Comparison of ENCODE assay signal across 24 mouse cellular contexts in genomic region chr2:145980881-145981280, GRCm38 (mm10). TPM values are rescaled to one million over a fixed set of nuclear protein-coding genes. Genes with fewer than 3 reads are reported as not detected.
DNase-seq lines count a peak whose midpoint lies in the region; ATAC-seq and TF ChIP-seq lines count a peak whose summit lies in the region.
"Had no signal": no experiment of that assay in that cellular context is flagged by ENCODE, and none has a peak within 500 bp of the region (broad histone marks: within the 10 kb centered on the region; RNA-seq: fewer than 3 reads in every experiment).

No protein-coding gene starts in this region.

- no peaks in the 10 kb centered on the region for H3K9me3 ChIP-seq in forebrain, embryonic 10.5 days
- H3K9me3 ChIP-seq in forebrain, embryonic 16.5 days (ENCODE audit: control insufficient read depth, low read length) = no peaks in the 10 kb centered on the region
- no peaks in the 10 kb centered on the region for H3K9me3 ChIP-seq in hindbrain, postnatal 0 days (ENCODE audit: low read length)
- no peaks in the 10 kb centered on the region for H3K9me3 ChIP-seq in hindbrain, embryonic 10.5 days
- H3K9me3 ChIP-seq in limb, embryonic 10.5 days (replicated peaks) = no peaks in the 10 kb centered on the region
- H3K9me3 ChIP-seq in midbrain, embryonic 16.5 days (replicated peaks; ENCODE audit: control insufficient read depth, low read length, poor library complexity, severe bottlenecking) = no peaks in the 10 kb centered on the region
- H3K9me3 ChIP-seq: embryonic facial prominence, embryonic 12.5 days; hindbrain, embryonic 15.5 days; limb, embryonic 12.5 days; liver, embryonic 12.5 days; neural tube, embryonic 12.5 days; stomach, embryonic 15.5 days had no signal

- ATAC-seq in forebrain, embryonic 16.5 days = no peak
- ATAC-seq in hindbrain, postnatal 0 days = no peak
- ATAC-seq in midbrain, embryonic 16.5 days = peak; percentile 37; the same call in 1 of the 2 replicates
- ATAC-seq: intestine, embryonic 16.5 days; liver, embryonic 12.5 days had no signal

- no peak overlapping the region for H3K4me2 ChIP-seq in forebrain, embryonic 16.5 days (ENCODE audit: low read length)
- no peak overlapping the region for H3K4me2 ChIP-seq in hindbrain, postnatal 0 days (ENCODE audit: low read depth, low read length)
- H3K4me2 ChIP-seq in midbrain, embryonic 16.5 days (ENCODE audit: low read length) = no peak overlapping the region
- H3K4me2 ChIP-seq: embryonic facial prominence, embryonic 12.5 days; hindbrain, embryonic 15.5 days; limb, embryonic 12.5 days; liver, embryonic 12.5 days; neural tube, embryonic 12.5 days; stomach, embryonic 15.5 days had no signal

- no peaks in the 10 kb centered on the region for H3K36me3 ChIP-seq in forebrain, embryonic 10.5 days (replicated peaks)
- H3K36me3 ChIP-seq in forebrain, embryonic 16.5 days (ENCODE audit: control insufficient read depth, insufficient read depth) = no peaks in the 10 kb centered on the region
- H3K36me3 ChIP-seq in hindbrain, postnatal 0 days (ENCODE audit: insufficient read depth, low read length) = no peaks in the 10 kb centered on the region
- H3K36me3 ChIP-seq in hindbrain, embryonic 10.5 days = no peaks in the 10 kb centered on the region
- H3K36me3 ChIP-seq in limb, embryonic 10.5 days = no peaks in the 10 kb centered on the region
- H3K36me3 ChIP-seq in midbrain, embryonic 16.5 days (ENCODE audit: control insufficient read depth, insufficient read depth, low read length) = no peaks in the 10 kb centered on the region
- H3K36me3 ChIP-seq: embryonic facial prominence, embryonic 12.5 days; hindbrain, embryonic 15.5 days; limb, embryonic 12.5 days; liver, embryonic 12.5 days; neural tube, embryonic 12.5 days; stomach, embryonic 15.5 days had no signal

- peak overlapping the region; percentile 65 for H3K27ac ChIP-seq in forebrain, embryonic 10.5 days
- no peak overlapping the region for H3K27ac ChIP-seq in forebrain, embryonic 16.5 days (ENCODE audit: low read length)
- H3K27ac ChIP-seq in hindbrain, postnatal 0 days = no peak overlapping the region
- no peak overlapping the region for H3K27ac ChIP-seq in hindbrain, embryonic 10.5 days
- 0 out of 2 replicates have a peak overlapping the region, but pooled peaks have one; percentile 7 for H3K27ac ChIP-seq in limb, embryonic 10.5 days
- H3K27ac ChIP-seq in midbrain, embryonic 16.5 days (ENCODE audit: low read length) = no peak overlapping the region
- H3K27ac ChIP-seq: liver, embryonic 12.5 days; neural tube, embryonic 12.5 days; stomach, embryonic 15.5 days had no signal

- no peaks in the 10 kb centered on the region for H3K27me3 ChIP-seq in forebrain, embryonic 10.5 days (ENCODE audit: poor library complexity, severe bottlenecking)
- H3K27me3 ChIP-seq in forebrain, embryonic 16.5 days (replicated peaks; ENCODE audit: control insufficient read depth, insufficient read depth, low read length) = no peaks in the 10 kb centered on the region
- H3K27me3 ChIP-seq in hindbrain, postnatal 0 days (ENCODE audit: insufficient read depth, low read length) = no peaks in the 10 kb centered on the region
- H3K27me3 ChIP-seq in hindbrain, embryonic 10.5 days (ENCODE audit: insufficient read depth, poor library complexity, severe bottlenecking) = no peaks in the 10 kb centered on the region
- H3K27me3 ChIP-seq in limb, embryonic 10.5 days (ENCODE audit: low read depth, poor library complexity, severe bottlenecking) = no peaks in the 10 kb centered on the region
- H3K27me3 ChIP-seq in midbrain, embryonic 16.5 days (ENCODE audit: control insufficient read depth, insufficient read depth, low read depth, low read length) = no peaks in the 10 kb centered on the region
- H3K27me3 ChIP-seq: embryonic facial prominence, embryonic 12.5 days; hindbrain, embryonic 15.5 days; limb, embryonic 12.5 days; liver, embryonic 12.5 days; neural tube, embryonic 12.5 days; stomach, embryonic 15.5 days had no signal

- H3K4me1 ChIP-seq in forebrain, embryonic 10.5 days = peaks cover 39% of the 10 kb centered on the region
- H3K4me1 ChIP-seq in forebrain, embryonic 16.5 days (replicated peaks; ENCODE audit: control insufficient read depth, insufficient read depth, low read length) = peaks cover 28% of the 10 kb centered on the region
- peaks cover 6% of the 10 kb centered on the region; the same call in 1 of the 2 replicates for H3K4me1 ChIP-seq in hindbrain, postnatal 0 days (ENCODE audit: insufficient read depth, low read length)
- H3K4me1 ChIP-seq in hindbrain, embryonic 10.5 days (replicated peaks) = peaks cover 29% of the 10 kb centered on the region
- peaks cover 5% of the 10 kb centered on the region for H3K4me1 ChIP-seq in limb, embryonic 10.5 days
- H3K4me1 ChIP-seq in midbrain, embryonic 16.5 days (ENCODE audit: control insufficient read depth, insufficient read depth, low read length) = peaks cover 17% of the 10 kb centered on the region
- H3K4me1 ChIP-seq: liver, embryonic 12.5 days; stomach, embryonic 15.5 days had no signal

- DNase-seq in forebrain, embryonic 10.5 days (ENCODE audit: extremely low spot score, low spot score) = no peak
- no peak for DNase-seq in hindbrain, postnatal 0 days (ENCODE audit: low spot score)
- DNase-seq in hindbrain, embryonic 10.5 days (ENCODE audit: low spot score) = no peak
- DNase-seq in limb, embryonic 10.5 days (ENCODE audit: low spot score) = no peak
- DNase-seq in spleen, postnatal 36 days (ENCODE audit: low spot score in 2 of 2) = no peak
- DNase-seq: adrenal gland, postnatal 25 days; cerebellum, adult 9-11 months; gastrocnemius, postnatal 36 days; kidney, adult 9 months; kidney, postnatal 14 days; lung, adult 18-20 months; lung, postnatal 10 days; retina, postnatal 1 day; thymus, postnatal 4 days had no signal

- H3K9ac ChIP-seq in forebrain, embryonic 16.5 days (replicated peaks; ENCODE audit: low read depth, low read length) = no peak overlapping the region
- H3K9ac ChIP-seq in hindbrain, postnatal 0 days (replicated peaks; ENCODE audit: low read length) = no peak overlapping the region
- no peak overlapping the region for H3K9ac ChIP-seq in midbrain, embryonic 16.5 days (ENCODE audit: low read depth, low read length)
- H3K9ac ChIP-seq: embryonic facial prominence, embryonic 12.5 days; hindbrain, embryonic 15.5 days; limb, embryonic 12.5 days; liver, embryonic 12.5 days; neural tube, embryonic 12.5 days; stomach, embryonic 15.5 days had no signal

- no peak overlapping the region for H3K4me3 ChIP-seq in forebrain, embryonic 10.5 days
- H3K4me3 ChIP-seq in forebrain, embryonic 16.5 days (replicated peaks; ENCODE audit: low read length) = no peak overlapping the region
- H3K4me3 ChIP-seq in hindbrain, postnatal 0 days (ENCODE audit: low read length) = no peak overlapping the region
- no peak overlapping the region for H3K4me3 ChIP-seq in hindbrain, embryonic 10.5 days
- H3K4me3 ChIP-seq in limb, embryonic 10.5 days = no peak overlapping the region
- H3K4me3 ChIP-seq in midbrain, embryonic 16.5 days (ENCODE audit: low read depth, low read length) = no peak overlapping the region
- H3K4me3 ChIP-seq: embryonic facial prominence, embryonic 12.5 days; hindbrain, embryonic 15.5 days; limb, embryonic 12.5 days; liver, embryonic 12.5 days; neural tube, embryonic 12.5 days; stomach, embryonic 15.5 days had no signal

- TF ChIP-seq CTCF in hindbrain, postnatal 0 days (IDR thresholded peaks at IDR 0.05; ENCODE audit: low read depth) = peak; percentile 9; the same call in 1 of the 2 replicates

- WGBS in forebrain, embryonic 10.5 days = 76% methylated on average over 9 of the region's 9 CpGs
- WGBS in forebrain, embryonic 16.5 days = 81% methylated on average over 9 of the region's 9 CpGs
- WGBS in hindbrain, postnatal 0 days = 71% methylated on average over 9 of the region's 9 CpGs
- WGBS in hindbrain, embryonic 10.5 days = 76% methylated on average over 9 of the region's 9 CpGs
- 86% methylated on average over 9 of the region's 9 CpGs for WGBS in limb, embryonic 10.5 days
- WGBS in midbrain, embryonic 16.5 days = 75% methylated on average over 9 of the region's 9 CpGs

RNA-seq across cellular contexts. Expression of gene Crnkl1, which starts 46.1 kb away (rescaled TPM):
- polyA plus RNA-seq in forebrain, embryonic 10.5 days (2016; fragmentation: Nextera tagmentation; extraction: Ambion mirVana) = 38.2 and 41.6 TPM in 2 replicates
- polyA plus RNA-seq in forebrain, embryonic 16.5 days (2015; fragmentation: Nextera tagmentation; extraction: Ambion mirVana) = 33.8 and 34.3 TPM in 2 replicates
- 12.3 and 14.6 TPM in 2 replicates for total RNA-seq in hindbrain, postnatal 0 days (2014; rRNA removed)
- 15.1 and 19.6 TPM in 2 replicates for polyA plus RNA-seq in hindbrain, postnatal 0 days (2015; fragmentation: Nextera tagmentation; extraction: Ambion mirVana)
- 26.7 and 33.6 TPM in 2 replicates for polyA plus RNA-seq in hindbrain, embryonic 10.5 days (2016; fragmentation: Nextera tagmentation; extraction: Ambion mirVana)
- 33.6 and 38.9 TPM in 2 replicates for polyA plus RNA-seq in limb, embryonic 10.5 days (2016; fragmentation: Nextera tagmentation; extraction: Ambion mirVana)
- 19.1 and 24.6 TPM in 2 replicates for polyA plus RNA-seq in midbrain, embryonic 16.5 days (2015; fragmentation: Nextera tagmentation; extraction: Ambion mirVana)

RNA-seq across cellular contexts. Expression of gene Cfap61, which starts 46.3 kb away (rescaled TPM):
- 0.62 and 0.78 TPM in 2 replicates for polyA plus RNA-seq in forebrain, embryonic 10.5 days (2016; fragmentation: Nextera tagmentation; extraction: Ambion mirVana)
- 1.3 and 3.8 TPM in 2 replicates for polyA plus RNA-seq in forebrain, embryonic 16.5 days (2015; fragmentation: Nextera tagmentation; extraction: Ambion mirVana)
- total RNA-seq in hindbrain, postnatal 0 days (2014; rRNA removed) = 2.6 and 4.1 TPM in 2 replicates
- polyA plus RNA-seq in hindbrain, postnatal 0 days (2015; fragmentation: Nextera tagmentation; extraction: Ambion mirVana) = 3.7 and 5.4 TPM in 2 replicates
- polyA plus RNA-seq in hindbrain, embryonic 10.5 days (2016; fragmentation: Nextera tagmentation; extraction: Ambion mirVana) = 2.2 and 5.0 TPM in 2 replicates
- polyA plus RNA-seq in limb, embryonic 10.5 days (2016; fragmentation: Nextera tagmentation; extraction: Ambion mirVana) = 0.28 and 0.88 TPM in 2 replicates
- polyA plus RNA-seq in midbrain, embryonic 16.5 days (2015; fragmentation: Nextera tagmentation; extraction: Ambion mirVana) = 2.9 and 4.7 TPM in 2 replicates
- total RNA-seq: gastrocnemius, adult 18-20 months; gastrocnemius, postnatal 36 days had no signal
- polyA plus RNA-seq: liver, embryonic 12.5 days had no signal

Comparison
In these comparisons a context has a peak if more than half of its experiments do, and no peak if none do; other contexts are left out.
1. H3K27ac ChIP-seq: peak in forebrain, embryonic 10.5 days (single experiment) and limb, embryonic 10.5 days (single experiment); none in forebrain, embryonic 16.5 days (single experiment), hindbrain, postnatal 0 days (single experiment), hindbrain, embryonic 10.5 days (single experiment) and midbrain, embryonic 16.5 days (single experiment).